Mouse (Mus musculus): ENCODE data around the gene Nkapl. TPM values are rescaled to one million over a fixed set of nuclear protein-coding genes. Genes with fewer than 3 reads are reported as not detected.

The Nkapl gene
- total RNA-seq, 2 experiments from 2014 or later, result 0.14 to 0.15 TPM

DNA sequence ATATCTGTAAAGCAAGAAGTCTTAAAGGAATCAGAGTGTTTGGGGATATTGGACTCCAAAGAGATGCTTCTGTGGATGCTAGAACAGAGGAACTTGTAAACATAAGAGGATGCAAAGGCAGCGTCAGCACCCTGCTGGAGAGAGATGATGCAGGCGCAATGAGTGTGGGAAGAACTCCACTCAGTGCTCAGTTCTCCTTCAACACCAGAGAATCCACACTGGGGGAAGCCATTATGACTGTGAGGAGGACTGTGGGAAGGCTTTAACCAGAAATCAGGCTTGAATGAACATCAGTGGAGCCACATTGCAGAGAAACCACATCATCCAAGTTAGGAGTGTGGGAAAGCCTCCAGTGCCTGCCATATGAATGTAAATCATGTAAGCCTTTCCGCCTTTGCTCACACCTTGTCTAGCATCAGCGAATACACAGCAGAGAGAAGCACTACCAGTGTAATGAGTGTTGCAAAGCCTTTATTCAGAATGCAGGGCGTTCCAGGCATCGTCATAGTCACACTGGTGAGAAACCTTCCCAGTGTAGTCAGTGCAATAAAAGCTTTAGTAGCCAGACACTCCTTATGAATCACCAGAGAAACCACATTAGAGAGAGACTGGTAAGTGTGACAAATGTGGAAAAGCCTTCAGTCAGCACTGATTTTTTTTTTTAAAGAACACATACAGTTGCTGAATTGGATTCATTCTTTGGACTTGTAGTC lies 50.9 kb downstream of the Nkapl start:
- TF ChIP-seq CTCF (IDR thresholded peaks at IDR 0.05), result no peak
- H3K4me3 ChIP-seq, result no peak overlapping the region
- H3K27ac ChIP-seq, result no peak overlapping the region
- intact Hi-C loops (cut with DNase I), result no loop called here
- DNase-seq, result no peak

Small RNA genes lying within 50 kb of the gene (microRNA-seq; reads per million reads assigned to microRNA genes)
- gene Mir1896, result not detected

Other genes starting within 250 kb of the Nkapl start
- gene Gpx5, start 175.8 kb downstream of the Nkapl start, total RNA-seq (2021), result not detected
- not detected for gene Gpx6, start 156.4 kb downstream of the Nkapl start, total RNA-seq (2021)
- not detected for gene Olfr1367, start 121.6 kb downstream of the Nkapl start, total RNA-seq (2021)
- gene Zscan12, start 105.7 kb downstream of the Nkapl start, total RNA-seq (2021), result 1 to 10 TPM; 6.9 to 8.7 TPM
- gene Zkscan3, start 65.8 kb downstream of the Nkapl start, total RNA-seq (2021), result 10 to 100 TPM; 16.2 to 20.6 TPM
- under 1 TPM; 0.18 to 0.59 TPM for gene Pgbd1, start 27.5 kb downstream of the Nkapl start, total RNA-seq (2021)
- 10 to 100 TPM; 13.6 to 14.5 TPM for gene Zscan26, start 14.8 kb downstream of the Nkapl start, total RNA-seq (2021)
- gene Zkscan4, start 10.4 kb upstream of the Nkapl start, total RNA-seq (2021), result under 1 TPM; 0.38 to 0.50 TPM
- not detected for gene Gm10065, start 10.9 kb upstream of the Nkapl start, total RNA-seq (2021)
- 10 to 100 TPM; 21.8 to 23.3 TPM for gene AK157302, start 26.7 kb upstream of the Nkapl start, total RNA-seq (2021)
- gene Gm11273, start 32.9 kb upstream of the Nkapl start, total RNA-seq (2021), result 100 to 1,000 TPM; 119 to 160 TPM
- 1 to 10 TPM; 4.7 to 6.1 TPM for gene Zkscan8, start 62.6 kb upstream of the Nkapl start, total RNA-seq (2021)
- not detected for gene Olfr1366, start 74.3 kb upstream of the Nkapl start, total RNA-seq (2021)
- gene Olfr1535, start 91.4 kb upstream of the Nkapl start, total RNA-seq (2021), result not detected
- not detected for gene Olfr1364, start 113.2 kb upstream of the Nkapl start, total RNA-seq (2021)
- not detected for gene Olfr1362, start 145.5 kb upstream of the Nkapl start, total RNA-seq (2021)
- gene Olfr11, start 174.0 kb upstream of the Nkapl start, total RNA-seq (2021), result not detected
- gene Olfr1361, start 194.9 kb upstream of the Nkapl start, total RNA-seq (2021), result not detected
- gene Olfr1360, start 208.9 kb upstream of the Nkapl start, total RNA-seq (2021), result not detected
- not detected for gene Olfr1359, start 229.6 kb upstream of the Nkapl start, total RNA-seq (2021)
- gene Hist1h2bl, start 247.6 kb upstream of the Nkapl start, total RNA-seq (2021), result 1 to 10 TPM; 3.9 to 6.5 TPM
- gene Hist1h2ai, start 247.9 kb upstream of the Nkapl start, total RNA-seq (2021), result 1 to 10 TPM in 1 of 2 experiments, not detected in 1; 2.2 TPM
- 1 to 10 TPM; 1.2 to 2.1 TPM for gene Hist1h3h, start 249.2 kb upstream of the Nkapl start, total RNA-seq (2021)